Mouse (Mus musculus) adrenal gland (tissue): ENCODE measurements around the gene Acrbp.

Experiments used
- intact Hi-C: fragments of 180-260 bp; cut with DNase I; formaldehyde crosslinking; loops from one replicate; pipeline ENCODE4 v1.15.1; 2025
- microRNA-seq, 2 experiments: library from miRNA; unstranded; fragments of <30 nt; microRNA quantifications; one replicate each; pipeline ENCODE4; 2019

Gene Acrbp

DNA sequence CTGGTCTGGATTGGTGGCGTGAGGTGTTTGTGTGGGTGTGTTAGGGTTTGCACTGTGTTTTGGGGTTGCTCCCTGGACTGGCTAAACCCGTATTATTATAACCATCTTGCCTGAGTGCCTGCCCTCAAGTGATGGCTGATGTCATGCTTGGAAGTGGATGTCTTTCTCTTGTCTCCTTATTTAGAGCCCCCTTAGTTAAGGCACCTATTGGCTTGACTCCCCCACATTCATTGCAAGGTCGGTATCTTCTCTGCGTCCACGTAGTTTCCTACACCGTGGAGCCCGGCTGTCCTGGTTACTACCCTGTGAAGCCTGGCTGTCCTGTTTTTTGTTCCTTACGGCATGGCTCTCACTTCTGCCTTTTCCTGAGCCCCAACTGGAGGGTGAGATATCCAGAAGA is 48.5 kb downstream of the Acrbp start:
- intact Hi-C loops, result loop anchor here (5.0 kb wide), 1 partner anchor 34 kb away; the partner anchor contains the start of gene Nop2

DNA sequence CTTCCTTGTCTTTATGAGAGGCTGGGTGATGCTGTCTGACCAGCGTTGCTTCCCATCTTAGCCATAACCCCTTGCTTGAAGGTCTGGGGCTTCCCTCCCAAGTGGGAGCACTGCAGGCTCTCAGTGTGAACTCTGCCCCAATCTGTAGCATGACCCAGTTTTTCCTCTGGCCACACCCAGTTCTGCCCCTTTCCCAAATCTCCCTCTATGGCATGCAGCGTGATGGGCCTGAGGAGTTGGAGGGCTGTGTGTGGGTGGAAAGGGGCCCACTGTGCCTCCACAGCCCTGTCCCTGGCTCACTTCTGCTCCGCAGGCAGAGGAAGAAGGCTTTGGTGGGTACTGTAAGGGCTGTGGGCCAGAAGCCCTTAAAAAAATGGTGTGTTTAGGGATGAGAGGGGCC is 49.0 kb downstream of the Acrbp start:
- intact Hi-C loops, result loop anchor here (5.0 kb wide), 1 partner anchor 34 kb away; the partner anchor contains the start of gene Nop2

DNA sequence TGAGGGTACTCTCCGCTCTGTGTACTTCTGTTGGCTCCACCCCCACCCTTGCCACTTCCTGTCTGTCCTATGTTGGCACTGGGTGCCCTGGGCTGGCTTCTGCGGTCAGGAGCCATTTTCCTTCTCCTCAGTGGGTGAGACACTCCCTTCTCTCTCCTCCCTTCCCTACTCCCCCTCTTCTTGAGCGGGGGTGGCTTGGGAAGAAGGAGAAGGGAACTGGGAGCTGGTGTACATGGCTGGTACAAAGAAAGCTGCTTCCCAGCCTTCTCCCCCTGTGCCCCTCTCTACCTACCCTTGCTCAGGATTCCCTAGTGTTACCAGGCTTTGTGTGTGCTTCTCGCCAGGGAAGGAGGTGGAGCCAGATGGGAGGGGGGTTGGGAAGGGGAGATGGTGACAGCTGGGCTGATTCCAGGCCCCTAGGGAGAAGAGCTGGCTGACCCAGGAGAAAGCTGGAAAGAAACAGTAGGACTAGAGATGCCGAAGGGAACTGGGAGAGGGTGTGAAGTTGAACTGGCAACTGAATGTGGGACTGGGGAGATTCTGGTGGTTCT is 50.0 kb downstream of the Acrbp start:
- intact Hi-C loops, result loop anchor here (5.0 kb wide), 1 partner anchor 33 kb away; the partner anchor contains the start of gene Nop2

DNA sequence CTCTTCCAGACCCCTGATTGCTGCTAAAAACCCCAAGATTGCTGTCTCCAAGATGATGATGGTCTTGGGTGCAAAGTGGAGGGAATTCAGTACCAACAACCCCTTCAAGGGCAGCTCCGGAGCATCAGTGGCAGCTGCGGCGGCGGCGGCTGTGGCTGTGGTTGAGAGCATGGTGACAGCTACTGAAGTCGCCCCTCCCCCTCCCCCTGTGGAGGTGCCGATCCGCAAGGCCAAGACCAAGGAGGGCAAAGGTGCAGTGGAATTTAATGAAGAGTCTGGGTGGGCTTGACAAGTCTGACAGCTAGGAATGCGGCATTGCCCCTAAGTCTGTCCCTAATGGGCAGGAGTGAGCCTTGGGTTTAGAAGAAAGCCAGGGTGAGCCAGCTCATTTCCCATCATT is 52.0 kb downstream of the Acrbp start:
- intact Hi-C loops, result no loop called here

DNA sequence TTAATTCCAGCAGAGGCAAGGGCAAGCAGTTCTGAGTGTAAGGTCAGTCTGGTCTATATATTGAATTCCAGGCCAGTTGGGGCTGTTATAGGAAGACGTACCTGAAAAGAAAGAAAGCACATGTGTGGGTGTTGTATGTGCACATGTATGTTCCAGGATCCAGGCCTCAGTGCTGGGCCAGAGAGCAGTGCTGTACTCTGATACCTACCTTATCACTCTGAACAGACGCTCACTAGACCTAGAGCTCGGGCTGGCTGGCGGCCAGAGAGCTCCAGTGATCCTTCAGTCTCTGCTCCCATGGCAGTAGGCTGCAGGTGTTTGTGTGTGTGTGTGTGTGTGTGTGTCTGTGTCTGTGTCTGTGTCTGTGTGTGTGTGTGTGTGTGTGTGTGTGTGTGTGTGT is 54.7 kb downstream of the Acrbp start:
- intact Hi-C loops, result no loop called here

DNA sequence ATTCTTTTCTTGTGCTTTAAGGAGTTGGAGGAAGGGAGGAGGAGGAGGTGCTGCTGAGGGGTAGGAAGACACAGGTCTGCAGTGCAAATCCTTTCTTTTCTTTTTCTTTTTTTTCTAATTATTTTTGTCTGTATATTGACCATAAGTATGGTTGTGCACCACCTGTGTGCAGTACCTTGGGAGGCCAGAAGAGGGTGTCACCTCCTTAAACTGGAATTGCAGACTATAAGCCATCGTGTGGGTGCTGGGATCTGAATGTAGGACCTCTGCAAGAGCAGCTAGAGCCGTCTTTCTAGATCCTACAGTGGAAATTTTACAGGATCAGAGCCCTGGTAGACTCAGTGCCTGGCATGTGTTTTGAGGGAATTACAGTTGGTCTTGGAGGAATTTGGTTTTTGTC is 58.2 kb downstream of the Acrbp start:
- intact Hi-C loops, result no loop called here

DNA sequence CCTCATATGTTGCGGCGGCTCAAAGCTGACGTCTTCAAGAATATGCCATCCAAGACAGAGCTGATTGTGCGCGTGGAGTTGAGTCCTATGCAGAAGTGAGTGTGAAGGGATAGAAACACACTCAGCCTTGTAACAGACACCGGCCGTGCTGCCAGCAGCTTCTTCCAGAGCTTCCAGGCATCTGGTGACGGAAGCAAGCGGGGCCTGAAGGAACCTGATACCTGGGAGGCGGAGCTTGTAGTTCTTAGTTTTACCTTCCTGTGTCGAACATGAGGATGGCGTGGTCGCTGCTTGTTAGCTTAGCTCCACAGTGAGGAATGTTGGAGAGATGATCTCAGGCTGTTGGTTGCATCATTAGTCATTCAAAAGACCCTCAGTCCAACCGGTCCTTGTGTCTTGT is 59.9 kb downstream of the Acrbp start:
- intact Hi-C loops, result no loop called here

DNA sequence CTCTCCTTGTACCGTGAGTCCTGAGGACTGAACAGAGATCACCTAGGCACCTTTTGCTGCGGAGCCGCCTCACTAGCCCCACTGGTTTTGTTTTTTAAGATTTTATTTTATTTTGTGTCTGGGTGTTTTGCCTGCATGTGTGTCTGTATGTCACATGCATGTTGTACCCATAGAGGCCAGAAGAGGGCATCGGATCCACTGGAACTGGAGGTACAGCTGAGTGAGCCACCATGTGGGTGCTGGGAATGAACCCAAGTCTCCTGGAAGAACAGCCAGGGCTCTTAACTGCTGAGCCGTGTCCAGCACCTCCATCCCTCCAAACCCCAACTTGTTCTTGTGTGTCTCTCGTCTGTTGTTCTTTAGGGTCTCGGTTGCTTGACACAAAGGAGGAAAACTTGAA is 61.4 kb downstream of the Acrbp start:
- intact Hi-C loops, result no loop called here

DNA sequence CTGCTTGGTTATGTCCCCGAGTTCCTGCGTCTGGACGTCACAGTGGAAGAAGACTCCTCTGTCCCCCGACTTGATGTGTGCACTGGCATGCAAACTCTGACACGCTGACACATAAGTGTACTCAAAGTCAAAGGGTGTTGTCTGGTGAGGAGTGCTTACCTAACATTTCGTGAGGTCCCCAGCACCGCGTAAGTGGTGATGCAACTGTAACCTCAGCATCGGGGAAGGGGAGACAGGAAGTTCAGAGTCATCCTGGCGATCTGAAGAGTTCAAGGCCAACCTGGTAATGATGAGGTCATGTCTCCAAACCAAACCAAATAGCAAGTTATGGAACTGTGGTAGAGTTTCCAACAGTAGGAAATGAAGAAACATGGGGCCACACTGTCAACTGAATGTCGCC is 63.1 kb downstream of the Acrbp start:
- intact Hi-C loops, result no loop called here

Small RNA genes lying within 50 kb of the gene (microRNA-seq; reads per million reads assigned to microRNA genes)
- 0.11 to 0.12 reads per million in 2 experiments for gene Mir7045
